Mouse (Mus musculus) urinary bladder, adult 18-20 months (tissue): ENCODE results near the gene Pxylp1.
A peak's percentile ranks its signal among the peaks of the same experiment; 100 is the strongest.
"Not testable (repeated sequence)": the region's sequence is repeated elsewhere in the genome, so short reads cannot be mapped to it uniquely, and the experiment has no call there.

Experiments
- DNase-seq, 2 experiments: peaks; one replicate each; pipeline ENCODE4 v3.0.0; 2022; ENCODE audit warnings: low spot score in 2 of 2, mixed read lengths in 2 of 2

The Pxylp1 gene

DNA sequence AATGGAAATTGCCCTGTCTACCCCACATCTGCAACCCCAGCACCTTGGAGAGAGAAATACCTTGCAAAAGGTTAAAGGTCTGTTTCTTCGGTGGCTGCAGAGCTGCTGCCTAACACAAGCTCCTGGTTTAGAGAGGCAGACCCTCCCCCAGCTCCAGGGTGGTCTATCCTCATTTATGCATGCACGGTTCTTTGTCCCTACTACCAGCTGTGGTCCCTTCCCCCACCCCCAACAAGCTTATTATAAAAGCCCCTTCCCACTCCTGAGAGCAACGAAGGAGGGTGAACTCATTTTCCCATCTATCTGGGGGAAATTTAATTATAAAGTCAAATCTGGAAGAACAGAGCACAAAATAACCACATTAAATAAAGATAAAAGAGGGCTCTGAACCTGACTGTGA is at the start of gene Pxylp1:
TSS of gene Pxylp1 (minus strand) at position 124 of the 400 bp plus-strand sequence.
- no peak for DNase-seq

DNA sequence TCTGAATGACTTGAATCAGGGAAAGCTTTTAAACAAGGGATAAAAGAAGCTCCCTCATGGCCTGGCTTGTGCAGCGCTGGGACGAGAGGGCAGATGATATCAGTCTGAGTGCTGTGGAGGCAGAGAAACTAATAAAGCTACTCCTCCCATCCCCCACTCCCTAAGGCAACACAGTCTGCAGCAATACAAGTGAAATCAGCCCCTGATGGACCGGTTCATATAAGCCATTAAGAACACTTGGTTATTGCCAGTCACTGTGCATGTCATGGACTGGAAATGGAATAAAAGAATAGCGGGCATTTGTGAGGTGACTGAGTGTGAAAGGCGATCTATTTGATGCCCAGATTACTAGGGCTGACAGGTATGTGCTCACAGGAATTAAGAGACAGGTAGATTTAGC is 46.4 kb upstream of the Pxylp1 start:
- no peak for DNase-seq

DNA sequence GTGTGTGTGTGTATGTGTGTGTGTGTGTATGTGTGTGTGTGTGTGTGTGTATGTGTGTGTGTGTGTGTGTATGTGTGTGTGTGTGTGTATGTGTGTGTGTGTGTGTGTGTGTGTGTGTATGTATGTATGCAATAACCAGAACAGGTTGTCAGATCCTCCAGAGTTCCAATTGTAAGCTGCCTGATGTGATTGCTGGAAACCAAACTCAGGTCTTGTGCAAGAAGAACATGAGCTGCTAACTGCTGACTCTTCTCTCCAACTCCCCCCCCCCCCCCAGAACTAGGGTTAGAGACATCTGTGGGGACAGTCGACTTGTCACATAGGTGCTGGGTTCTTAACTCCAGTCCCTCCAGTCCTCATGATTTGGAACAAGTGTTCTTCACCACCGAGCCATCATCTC is 44.0 kb upstream of the Pxylp1 start:
- DNase-seq = not testable (repeated sequence)

DNA sequence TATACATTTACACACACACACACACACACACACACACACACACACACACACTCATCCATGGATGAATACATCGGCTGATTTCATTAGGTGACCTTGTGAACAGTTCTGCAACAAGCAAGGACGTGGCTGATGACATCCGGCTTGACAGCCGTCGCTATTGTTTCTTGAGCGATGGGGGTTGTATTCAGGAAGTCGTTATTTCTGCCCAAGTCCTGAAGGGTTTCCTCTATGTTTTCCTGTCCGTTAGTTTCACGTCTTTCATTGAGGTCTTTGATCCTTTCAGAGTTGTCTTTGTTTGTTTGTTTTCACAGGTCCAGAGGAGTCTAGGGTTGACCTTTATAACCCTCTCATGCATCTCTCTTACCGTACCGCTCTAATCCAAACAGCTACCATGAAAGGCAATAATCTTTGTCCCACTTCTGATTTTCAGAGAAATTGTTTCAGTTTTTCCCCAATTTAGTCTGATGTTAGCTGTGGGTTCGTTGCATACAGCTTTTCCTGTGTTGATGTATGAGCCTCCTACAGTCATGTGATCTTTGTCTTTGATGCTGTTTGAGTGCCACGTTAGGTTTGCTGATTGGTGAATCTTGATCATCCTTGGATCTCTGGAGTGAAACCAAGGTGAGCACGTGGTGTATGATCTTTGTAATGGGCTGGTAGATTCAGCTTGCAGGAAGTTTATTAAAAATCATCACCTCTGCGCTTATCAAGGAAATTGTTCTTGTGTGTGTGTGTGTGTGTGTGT is 43.3 kb upstream of the Pxylp1 start:
- no peak for DNase-seq

DNA sequence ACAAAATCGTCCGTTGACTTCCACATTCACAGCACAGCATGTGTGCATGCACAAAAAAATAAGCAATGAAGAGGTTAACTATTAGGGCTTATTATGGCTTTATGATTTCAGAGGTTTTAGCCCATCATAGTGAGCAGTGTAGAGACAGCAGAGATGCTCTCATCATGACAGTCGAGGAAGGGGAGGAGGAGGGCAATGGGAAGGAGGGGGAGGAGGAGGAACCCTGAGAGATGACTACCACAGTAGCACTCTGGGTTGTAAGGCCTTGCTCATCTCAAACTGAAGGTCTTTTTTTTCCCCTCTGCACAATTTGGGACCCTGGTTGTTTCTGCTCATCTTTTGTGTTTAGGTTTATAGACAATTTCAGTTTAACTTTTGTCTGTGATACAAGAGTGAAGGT is 42.3 kb upstream of the Pxylp1 start:
- DNase-seq = no peak

DNA sequence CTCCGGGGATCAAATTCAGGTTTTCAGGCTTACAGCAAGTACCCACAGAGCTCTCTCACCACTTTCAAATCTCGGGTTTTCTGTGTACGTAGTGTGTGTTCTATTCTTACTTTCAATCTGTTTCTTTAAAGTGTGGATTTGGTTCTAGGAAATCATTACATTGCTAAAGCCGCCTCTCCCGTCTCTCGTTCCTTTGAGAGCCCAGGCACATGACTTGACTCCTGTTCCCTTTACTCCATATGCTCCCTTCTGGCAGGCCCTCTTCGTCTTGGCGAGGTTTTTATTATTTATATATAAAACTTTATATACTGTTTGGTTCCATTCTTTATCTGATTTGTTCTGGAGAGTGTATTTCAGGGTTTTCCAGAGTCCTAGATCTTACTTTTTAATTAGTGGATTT is 40.3 kb upstream of the Pxylp1 start:
- no peak for DNase-seq

DNA sequence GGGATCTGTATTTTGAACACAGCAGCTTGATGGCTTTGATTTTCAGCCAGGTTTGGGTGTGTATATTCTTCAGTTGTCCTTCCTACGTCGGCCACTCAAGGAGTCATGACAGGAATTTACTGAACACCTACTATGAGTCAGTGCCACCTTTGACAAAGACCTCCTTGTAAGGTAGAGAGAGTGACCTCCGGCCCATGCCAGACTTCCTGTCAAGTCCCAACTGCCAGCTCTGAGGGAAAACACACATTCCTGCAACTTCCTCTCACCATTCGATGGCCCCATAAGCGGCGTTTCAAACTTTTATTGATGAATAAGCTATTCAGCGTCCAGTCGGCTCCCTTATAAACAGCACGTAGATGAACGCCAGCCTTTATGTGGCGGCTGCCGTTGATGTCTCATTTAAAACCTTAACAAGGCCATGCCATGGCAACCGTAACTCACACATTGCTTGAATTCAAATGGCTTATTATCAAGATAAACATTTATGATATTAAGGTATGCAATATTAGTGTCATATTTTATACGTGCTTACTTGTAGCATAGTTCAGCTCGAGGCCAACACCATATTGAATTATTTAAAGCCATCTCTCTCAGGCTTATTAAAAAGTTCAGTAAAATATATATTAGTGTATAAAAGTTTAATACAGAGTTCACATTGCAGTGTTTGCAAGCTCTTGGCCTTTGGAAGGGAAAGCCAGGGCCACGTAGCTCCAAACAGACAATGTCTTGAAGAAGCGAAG is 31.3 kb upstream of the Pxylp1 start:
- DNase-seq = no peak

DNA sequence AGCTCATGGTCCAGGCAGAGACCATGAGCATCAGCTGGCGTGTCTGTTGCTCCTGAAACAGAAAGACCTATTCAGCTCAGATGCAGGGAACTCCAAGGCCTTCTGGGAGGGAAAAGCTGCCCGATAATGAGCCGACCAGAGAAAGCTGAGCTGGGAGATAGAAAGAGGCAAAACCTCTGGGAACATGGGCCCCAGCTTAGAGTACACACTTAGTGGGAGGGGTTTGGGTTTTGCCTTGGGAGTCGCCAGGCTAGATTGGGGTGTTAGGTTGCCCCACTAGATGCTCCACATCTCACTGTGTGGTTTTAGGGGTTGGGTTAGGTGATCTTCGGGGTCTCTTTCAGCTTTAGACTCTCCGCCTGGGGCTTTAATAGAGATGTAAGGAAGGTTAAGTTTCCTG is 30.6 kb upstream of the Pxylp1 start:
- DNase-seq = no peak

DNA sequence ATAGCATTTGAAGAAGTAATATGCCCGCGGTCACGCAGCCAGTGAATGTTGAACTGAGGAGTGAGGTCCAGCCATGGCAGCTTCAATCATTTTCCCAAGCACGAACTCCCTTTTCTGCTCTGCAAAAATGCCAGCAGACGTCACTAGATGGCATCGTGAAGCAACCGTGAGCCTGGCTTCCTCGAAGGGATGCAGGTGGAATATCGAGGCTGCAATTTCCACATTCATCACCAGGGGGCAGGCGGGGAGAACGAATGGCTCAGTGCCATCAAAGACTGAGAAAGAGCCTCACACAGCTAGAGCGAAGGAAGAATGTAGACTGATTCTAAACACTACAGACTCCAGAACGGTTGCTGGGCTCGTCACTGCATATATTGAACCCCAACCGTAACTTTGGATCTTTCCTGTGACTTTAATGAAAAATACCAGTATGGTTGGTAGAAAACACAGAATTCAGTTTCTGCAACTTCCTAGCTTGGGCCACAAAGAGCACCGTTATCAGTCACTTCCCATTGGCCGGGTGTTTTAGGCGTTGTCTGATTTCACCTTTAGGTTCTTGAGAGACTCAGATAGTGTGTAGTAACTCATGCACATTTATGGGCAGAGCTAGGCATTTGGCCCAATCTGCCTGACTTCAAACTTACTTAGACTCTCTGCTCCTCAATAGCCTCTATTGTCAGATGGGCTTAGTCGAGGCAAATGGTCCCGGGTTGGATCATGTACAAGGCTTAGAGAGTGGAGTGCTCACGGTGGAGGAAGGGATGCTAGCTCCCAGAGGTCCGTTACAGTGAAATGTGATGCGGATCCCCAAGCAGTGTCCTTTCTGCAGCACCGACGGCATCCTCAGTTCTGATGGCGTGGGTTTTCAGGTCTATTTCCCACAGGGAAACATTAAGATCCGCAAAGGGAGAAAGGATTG is 24.4 kb upstream of the Pxylp1 start:
- peak; percentile 83 to 94 for DNase-seq

DNA sequence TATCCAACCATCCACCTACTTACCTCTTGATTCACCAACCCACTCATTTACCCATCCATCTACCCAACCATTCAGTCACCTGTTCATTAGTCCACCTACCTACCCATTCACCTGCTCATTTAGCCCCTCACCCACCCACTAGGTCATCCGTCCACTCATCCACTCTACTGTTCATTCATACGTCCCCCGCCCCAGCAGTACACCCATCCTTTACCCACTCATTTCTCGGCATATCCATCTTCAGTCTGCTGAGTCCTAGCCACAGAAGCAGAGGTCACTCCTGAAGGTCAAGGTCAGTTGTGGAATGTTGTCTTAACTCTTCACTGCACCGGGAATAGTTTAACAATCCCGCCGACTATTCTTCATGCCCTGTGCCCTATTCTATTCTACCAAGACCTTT is 23.6 kb upstream of the Pxylp1 start:
- DNase-seq = no peak

DNA sequence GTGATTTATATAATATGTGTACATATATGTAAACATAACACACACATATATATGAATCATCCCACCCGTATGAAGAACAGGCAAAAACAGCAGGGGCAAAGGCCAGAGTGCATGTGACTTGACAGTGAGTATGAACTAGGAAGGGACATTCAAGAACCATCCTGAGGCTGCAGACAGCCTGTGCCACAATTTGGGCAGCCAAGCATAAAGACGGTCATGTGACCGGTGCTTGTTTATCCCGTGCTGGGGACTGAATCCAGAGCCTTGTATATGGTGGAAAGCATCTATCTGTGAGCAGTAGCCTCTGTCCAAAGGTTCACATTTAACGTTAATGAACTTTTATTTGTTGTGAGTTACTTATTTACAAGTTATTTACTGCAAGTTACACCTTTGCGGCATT is 22.4 kb upstream of the Pxylp1 start:
- no peak for DNase-seq

DNA sequence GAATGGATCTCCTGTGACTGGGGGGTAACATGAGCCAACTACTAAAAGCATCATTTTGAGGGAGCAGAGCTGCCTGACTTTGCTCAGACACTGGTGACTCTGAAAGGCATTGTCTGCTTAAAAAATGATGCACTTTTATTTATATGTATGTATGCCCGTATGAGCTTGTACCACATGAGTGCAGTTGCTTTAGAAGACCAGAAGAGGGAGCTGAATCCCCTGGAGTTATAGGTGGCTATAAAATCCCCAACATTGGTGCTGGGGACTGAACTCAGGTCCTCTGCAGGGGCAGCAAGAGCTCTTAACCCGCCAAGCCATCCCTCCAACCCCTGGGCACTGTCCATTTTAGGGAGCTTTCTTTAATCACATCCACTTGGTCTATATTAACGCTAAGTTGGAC is 21.5 kb upstream of the Pxylp1 start:
- DNase-seq = no peak

DNA sequence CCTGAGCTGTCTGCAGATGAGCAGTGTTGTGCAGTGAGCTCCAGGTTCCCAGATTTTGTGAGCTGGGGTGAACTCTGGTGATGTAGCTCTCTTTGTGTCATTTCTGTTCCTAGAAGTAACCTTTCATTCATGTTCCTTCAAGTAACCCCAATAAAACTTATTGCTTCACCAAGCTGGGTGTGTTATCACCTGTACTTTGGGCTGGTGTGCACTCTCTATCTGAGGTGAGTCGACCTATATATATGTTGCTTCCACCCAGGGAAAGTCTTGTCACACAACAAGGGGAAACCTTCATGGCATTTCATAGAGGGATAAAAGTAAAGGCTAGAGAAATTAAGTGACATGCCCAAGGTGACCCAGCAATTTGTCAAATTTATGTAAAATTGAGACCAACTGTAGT is 17.0 kb upstream of the Pxylp1 start:
- no peak for DNase-seq

DNA sequence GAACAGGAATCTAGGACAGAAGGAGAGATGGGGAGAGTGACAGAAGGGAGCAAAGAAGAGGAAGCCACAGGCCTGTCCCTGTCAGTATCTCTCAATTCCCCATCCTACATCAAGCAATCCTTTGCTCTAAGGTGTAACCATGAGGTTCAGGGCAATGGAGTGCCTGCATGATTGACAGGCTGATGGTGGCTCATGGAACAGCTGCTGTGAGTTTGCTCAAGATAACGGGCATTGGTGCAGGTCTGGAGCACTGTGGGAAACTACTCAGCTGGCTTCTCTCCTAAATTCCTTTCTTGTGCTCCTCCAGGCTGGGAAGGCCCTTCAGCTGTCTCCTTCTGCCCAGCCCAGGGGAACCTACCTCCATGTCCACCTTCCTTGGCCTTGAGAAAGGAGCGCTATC is 16.3 kb upstream of the Pxylp1 start:
- no peak for DNase-seq

DNA sequence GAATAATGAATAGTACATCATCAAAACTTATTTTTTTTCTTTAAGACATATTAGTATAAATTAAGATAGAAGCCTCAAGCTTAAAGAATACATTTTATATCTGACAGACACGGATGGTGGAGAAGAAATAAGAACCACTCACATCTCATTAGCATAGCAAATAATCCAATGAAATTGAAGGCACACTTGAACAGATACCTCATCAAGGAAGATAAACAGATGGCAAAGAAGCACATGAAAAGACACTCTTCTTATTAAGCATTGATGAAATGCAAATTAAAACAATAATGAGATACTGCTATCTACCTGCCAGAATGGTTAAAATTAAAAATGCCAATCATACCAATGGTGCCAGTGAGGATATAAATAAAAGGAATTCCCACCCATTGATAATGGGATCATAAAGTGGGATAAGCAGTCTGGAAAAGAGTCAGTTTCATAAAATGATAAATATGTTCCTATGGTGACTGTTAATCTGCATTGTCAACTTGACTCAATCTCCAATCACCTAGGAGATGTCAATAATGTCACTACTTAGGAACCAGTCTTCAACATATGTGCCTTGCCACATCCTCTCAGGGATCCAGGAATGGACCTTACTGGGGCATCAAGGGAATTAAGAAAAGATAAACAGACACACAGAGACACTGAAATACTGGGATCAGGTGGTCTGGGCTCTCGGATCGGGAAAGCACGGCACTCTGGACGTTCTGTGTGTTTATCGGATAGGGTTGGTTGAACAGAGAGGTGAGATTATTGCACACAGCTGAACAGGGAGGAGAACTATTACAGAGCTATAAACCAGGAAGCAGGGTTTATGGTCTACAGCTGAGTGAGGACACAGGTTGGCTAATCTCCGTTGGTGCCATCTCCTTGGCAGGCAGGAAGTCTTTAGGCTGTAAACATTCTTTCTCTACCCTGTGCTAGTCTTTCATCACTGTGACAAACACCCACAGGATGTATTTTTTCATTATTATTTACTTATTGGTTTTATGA is 12.2 kb upstream of the Pxylp1 start:
- no peak for DNase-seq

DNA sequence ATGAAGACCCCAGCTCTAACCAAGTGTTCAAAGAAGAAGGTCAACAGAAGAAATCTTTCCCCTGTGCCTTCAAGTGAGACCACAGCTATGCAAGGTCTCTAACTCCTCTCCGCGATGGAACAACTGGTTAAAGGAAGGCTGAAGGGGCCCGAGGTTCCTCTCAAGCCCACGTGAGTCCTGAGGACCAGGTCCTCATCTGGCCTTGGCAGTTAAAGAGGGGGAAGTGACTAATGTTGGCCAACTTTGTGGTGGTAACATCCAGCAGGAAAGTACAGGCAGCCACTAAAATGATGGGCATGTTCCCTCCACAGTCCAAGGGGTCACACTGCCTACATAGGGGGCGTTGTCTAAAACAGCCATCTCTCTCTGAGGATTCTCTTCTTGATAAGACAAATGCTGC is 7.2 kb upstream of the Pxylp1 start:
- no peak for DNase-seq

DNA sequence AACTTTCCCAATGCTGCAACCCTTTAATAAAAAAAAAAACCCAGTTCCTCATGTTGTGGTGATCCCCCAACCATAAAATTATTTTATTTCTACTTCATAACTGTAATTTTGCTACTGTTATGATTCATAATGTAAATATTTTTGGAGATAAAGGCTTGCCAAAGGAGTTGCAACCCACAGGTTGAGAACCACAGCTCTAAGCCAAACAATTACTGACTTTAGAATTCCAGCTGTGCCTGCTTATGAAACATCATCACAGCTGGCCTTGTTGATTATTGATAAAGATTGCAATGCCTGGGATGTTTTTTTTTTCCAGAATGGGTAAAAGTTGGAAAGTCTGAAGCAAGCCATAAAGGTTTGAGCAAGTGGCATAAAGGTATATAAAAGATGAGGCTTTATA is 6.5 kb upstream of the Pxylp1 start:
- DNase-seq = no peak

DNA sequence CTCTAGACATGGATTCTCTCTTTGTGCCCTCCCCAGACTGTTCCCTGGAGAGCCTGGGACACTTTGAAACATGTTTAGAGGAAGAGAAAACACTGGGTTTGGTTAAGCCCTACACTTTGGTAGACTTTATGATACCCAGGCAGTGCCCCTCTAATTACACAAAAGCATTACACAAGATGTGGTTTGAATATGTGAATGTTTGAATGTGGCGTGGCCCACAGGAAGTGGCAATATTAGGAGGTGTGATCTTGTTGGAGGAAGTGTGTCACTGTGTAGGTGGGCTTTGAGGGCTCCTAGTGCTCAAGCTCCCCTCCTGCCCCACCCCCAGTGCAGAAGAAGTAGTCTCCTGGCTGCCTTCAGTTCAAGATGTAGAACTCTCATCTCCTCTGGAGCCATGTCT is 4.2 kb upstream of the Pxylp1 start:
- DNase-seq = no peak

DNA sequence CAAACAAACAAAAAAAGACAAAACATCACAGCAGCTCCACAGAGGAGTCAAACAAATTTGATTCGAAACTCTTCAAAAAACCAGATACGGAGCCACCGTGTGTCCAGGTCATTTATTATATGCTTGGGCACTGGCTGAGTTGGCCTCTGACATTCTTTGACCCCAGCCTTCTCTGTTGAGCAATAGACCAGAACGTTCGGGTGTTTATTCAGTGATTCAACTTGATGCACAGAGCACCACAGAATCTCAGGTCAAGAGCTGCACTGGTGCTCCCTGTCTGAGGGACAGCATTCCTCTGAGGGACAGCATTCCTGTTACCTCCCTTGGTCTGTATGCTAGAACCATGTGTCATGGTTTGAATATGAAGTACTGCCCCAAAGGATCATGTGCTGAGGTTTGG is 1.1 kb upstream of the Pxylp1 start:
- peak in 1 of 2 experiments; percentile 25 for DNase-seq

DNA sequence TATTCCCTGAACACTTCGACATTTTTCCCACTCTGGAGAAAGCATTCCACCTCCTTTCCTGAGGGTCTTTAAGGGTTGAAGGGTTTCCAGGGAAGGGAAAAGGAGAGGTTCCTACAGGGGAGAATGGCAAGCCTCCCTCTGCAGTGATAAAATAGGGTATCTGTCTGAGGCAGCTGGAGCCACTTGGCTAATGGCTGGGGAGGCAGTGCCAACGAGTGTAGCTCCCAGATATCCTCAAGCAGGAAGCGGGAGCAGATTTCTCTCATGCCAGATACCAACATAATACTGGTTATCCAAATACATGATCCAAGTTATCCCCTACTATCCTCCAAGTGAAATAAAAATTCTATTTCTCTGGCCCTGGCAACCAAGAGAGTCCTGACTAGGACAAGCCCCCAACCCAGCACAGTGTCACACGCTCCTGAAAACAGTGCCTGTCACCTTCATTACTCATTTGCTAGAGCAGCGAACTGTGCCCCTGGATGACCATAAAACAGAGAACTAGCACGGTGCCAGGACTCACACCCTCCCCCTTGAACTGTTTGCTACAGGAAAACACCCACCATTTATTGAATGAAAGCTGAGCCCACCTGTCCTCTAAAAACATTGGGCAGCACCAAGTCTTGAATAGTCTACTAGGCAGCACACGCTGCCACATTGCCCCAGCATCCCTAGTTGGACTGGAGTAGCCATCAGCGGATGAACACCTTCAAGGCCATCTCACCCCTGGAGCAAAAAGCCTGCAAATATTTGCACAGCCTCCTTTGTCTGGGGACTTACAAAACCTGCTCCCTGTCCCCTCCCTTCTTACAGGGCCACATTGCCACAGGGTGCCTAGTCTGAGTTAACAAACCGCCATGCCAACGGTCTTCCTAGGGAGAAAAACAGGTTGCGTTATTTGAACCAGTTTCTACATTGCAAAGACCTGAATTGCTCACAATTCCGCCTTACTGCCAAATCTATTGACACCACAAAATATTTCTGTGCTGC is 833 bp downstream of the Pxylp1 start:
- no peak for DNase-seq
